Mouse (Mus musculus): Measurements from ENCODE around the gene Gp6.
"Not testable (repeated sequence)": the region's sequence is repeated elsewhere in the genome, so short reads cannot be mapped to it uniquely, and the experiment has no call there.

Gp6 gene

DNA sequence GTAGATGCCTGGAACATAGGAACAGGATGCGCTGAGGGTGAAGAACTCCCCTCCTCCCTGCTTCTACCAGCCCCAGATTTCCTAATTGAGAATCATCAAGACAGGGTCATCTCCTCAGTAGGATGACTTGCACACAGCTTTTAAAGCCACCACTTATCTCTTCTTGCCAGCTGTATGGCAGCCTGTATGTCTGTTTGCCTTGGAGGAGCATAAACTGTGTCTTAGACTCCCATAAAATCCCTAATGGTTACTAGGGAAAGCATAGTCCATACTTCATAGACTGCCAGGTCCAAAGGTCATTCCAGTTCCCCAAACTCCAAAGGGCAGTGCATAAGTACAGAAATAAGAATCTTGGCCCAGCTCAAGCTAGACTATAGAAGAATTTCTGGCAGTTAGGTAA is at the start of gene Gp6:
TSS of gene Gp6 (minus strand) at position 15 of the 400 bp plus-strand sequence.
- DNase-seq: no peak

DNA sequence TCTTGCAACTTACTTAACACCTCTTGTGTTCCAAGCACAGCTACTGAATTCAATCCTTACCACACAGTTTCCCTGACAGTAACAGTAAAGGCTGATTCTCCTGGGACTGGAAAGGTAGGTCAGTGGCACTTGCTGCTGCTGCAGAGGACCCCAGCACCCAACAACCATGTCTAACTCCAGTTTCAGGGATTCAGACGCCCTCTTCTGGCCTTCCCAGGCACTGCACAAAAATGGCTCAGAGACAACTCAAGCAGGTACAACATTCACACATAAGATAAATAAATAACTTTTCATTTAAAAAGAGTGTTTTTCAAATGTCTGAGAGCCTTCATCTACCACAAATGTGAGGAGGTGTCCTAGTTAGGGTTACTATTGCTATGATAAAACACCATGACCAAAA is 49.6 kb upstream of the Gp6 start:
- DNase-seq: peak in 1 of 2 experiments; percentile 21

DNA sequence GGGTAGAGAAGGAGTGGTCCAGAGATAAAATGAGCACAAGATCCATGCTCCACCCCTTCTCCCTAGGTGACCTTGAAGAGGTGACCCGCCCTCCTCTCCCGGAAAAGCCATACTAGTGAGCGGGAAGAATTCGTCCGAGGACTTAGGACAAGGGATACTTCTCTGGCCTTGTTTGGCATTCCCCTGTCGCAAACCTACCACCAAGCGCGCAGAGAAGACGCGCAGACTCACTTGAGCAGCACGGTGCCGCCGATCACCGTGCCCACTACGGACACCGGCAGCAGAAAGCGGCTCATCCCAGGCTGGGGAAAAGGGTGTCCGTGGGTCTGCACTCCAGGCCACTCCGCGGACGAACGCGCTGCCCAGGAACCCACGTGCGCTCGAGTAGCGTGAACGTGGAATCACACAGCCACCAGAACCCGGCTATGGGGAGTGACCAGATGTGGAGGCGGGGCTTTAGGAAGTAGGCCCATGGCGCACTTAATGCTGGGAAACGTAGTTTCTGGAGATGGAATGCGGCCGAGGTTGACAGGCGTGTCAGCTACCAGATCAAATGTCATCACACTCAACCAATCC is 47.8 kb upstream of the Gp6 start, which contains the start of gene Rdh13:
TSS of gene Rdh13 (minus strand) at position 434 of the 576 bp plus-strand sequence.
- peak; percentile 92 to 93 for DNase-seq

GRCm38 (mm10) chr7:4440549-4440948 is 43.0 kb upstream of the Gp6 start:
- no peak for DNase-seq

DNA sequence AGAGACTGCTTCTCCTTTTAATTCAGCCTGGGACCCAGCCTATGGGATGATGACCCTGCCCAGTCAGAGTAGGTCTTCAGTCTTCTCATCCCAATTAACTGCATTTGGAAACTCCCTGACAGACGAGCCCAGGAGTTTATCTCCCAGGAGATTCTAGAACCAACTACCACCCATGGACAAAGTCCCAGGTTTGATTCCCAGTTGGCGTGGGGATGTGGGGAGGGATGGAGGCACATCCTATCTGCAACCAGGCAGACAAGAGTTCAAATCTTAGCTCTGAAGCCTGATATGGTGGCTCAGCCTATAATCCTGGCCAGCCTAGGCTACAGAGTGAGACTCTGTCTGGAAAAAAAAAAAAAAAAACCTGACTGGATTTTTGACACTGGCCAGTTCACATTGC is 40.2 kb upstream of the Gp6 start:
- peak in 1 of 2 experiments; percentile 0 for DNase-seq

DNA sequence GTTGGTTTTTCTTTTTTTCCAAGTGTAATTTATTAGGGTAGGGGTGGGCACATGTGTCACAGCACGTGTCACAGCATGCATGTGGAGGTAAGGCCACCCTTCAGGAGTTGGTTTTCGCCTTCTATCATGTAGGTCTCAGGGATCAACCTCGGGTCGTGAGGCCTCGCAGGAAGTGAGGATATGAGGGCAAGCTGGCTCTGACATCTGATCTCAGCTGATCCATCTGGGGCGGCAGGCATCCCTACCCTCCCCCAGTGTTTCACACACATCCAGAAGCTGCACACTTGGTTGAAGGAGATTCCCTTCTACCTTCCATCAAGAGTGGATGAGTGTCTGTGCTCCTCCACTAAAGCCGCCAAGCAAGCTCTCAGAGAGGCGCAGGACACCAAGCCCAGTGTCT is 34.5 kb upstream of the Gp6 start:
- DNase-seq: no peak

GRCm38 (mm10) chr7:4431548-4431947 is 34.0 kb upstream of the Gp6 start:
- DNase-seq: peak; percentile 80 to 87

DNA sequence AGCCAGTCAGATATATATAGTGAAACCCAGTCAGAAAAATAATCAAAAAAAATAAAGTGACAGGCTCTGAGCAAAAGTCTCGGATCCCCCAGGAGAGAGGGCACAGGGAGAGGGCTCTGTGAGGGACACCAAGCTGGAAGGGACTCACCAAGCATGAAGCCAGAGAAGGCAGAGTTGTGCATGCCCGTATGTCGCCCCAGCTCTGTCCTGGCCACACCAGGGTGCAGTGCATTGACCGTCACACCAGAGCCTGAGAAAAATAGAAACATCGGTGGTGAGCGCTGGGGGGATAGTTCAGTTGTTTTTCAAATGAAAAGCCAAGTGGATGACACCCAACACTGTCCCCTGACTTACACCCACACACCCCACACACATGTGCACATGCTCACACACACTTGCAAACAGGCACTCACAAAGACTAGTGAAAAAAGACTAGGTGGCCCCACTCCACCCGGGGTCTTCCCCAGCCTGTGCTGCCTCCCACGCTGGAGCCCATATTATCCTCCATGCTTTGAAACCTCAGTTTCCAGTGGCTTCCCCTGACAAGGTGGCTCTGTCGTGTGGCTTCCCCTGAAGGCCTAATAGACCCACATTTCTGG is 32.8 kb upstream of the Gp6 start:
- DNase-seq: no peak

GRCm38 (mm10) chr7:4427161-4427912 is 29.8 kb upstream of the Gp6 start:
- peak; percentile 92 to 96 for DNase-seq

DNA sequence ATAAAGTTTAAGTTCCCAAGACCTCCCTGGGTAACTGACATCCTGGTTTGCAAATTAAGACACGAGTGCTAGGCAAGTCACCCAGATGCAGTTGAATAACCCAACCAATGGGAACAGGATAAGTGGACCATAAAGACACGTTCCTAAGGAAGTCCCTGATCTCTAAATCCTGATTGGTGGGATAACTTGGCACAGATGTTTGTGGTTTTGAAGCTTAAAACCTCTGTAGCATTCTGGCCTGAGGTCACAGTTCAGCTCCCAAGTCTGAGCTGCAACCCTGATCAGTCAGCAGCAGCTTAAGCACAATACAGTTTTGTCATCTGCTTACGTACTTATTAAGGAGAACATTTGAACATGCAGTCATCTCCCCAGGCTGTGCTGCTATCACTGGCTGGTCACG is 22.7 kb upstream of the Gp6 start:
- no peak for DNase-seq

DNA sequence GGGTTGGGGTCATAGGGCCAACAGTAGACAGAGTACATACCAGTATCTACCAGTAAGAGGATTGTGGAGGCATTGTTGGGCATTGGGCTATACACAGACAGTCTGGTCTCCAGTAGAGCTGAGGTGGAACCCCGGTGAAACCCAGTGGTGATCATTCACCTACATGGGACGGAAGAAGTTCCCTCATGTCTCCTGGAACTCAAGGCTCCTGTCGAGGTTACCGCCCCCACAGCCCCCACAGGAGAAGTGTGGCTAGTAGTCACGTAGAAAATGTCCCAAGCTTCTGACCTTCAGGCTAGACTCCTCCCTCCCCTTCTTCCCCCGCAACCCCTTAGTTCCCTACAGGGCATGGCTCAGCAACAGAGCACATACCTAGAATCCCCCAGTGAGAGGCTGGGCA is 22.1 kb upstream of the Gp6 start:
- DNase-seq: no peak

DNA sequence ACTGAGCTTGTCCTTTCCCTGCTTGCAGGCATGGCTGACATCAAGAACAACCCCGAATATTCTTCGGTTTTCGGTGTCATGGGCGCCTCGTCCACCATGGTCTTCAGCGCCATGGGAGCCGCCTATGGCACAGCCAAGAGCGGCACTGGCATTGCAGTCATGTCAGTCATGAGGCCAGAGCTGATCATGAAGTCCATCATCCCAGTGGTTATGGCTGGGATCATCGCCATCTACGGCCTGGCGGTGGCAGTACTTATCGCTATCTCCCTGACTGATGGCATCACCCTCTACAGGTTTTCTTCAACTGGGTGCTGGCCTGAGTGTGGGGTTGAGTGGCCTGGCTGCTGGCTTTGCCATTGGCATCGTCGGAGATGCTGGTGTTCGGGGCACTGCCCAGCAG is 14.9 kb upstream of the Gp6 start:
- not testable (repeated sequence) for DNase-seq

DNA sequence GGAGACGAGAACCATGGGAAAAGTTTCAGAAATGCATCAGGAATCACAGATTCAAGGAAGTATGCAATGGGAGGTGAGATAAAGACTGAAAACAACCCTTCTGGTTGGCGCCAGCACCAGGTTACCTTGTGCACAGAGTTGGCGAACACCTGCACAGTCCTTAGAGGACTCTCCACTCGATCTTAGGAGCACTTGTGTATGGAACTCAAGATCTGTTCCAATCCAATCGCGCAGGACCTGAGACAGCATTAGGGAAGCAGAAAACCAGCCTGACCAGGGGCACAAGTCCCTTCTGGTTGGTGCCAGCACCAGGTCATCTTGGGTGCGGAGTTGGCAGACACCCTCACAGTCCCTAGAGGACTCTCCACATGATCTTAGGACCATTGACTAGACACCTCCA is 24.0 kb downstream of the Gp6 start:
- no peak for DNase-seq

GRCm38 (mm10) chr7:4337509-4337908 is 60.0 kb downstream of the Gp6 start, which contains the start of gene Ncr1:
Gene Ncr1, plus strand, starts transcription at chr7:4337724.
- no peak for DNase-seq

GRCm38 (mm10) chr7:4323301-4323700 is 74.2 kb downstream of the Gp6 start:
- no peak for DNase-seq

Measured in cerebellum, postnatal 14 days (tissue).